Mouse (Mus musculus): ENCODE data around the gene Riox1. TPM values are rescaled to one million over a fixed set of nuclear protein-coding genes. Genes with fewer than 3 reads are reported as not detected.
A peak's percentile ranks its signal among the peaks of the same experiment; 100 is the strongest.

Riox1 gene
- polyA plus RNA-seq (2014; fragmentation: Nextera tagmentation; extraction: Ambion mirVana), result 17.8 and 18.9 TPM in 2 replicates

DNA sequence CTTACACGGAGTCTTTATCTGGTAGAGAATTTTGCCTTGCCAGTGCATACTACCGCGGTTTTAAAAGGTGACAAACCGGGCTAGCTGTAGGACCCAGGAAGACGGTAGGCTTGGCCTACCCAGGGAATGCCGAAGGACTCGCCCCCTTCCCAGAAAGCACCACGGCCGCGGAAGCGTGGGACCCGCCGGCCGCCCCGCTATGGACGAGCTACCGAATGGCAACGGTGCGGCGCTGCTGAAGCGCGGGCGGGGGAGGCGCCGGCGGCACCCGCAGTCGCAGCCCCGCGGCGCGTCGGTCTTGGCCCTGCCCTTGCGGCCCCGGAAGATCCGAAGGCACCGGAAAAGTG is at the start of gene Riox1:
Gene Riox1 (plus strand): TSS at position 116 of the 347 bp plus-strand sequence.
- H3K4me3 ChIP-seq (ENCODE audit: low read depth, low read length), result peak within 1 kb of the TSS; percentile 88
- peak within 1 kb of the TSS; percentile 96 for H3K4me2 ChIP-seq (ENCODE audit: low read depth)
- H3K9me3 ChIP-seq (ENCODE audit: control insufficient read depth, low read length), result no peaks in the 10 kb centered on the region
- no peaks in the 10 kb centered on the region for H3K36me3 ChIP-seq (ENCODE audit: control insufficient read depth, insufficient read depth, low read length)
- H3K4me1 ChIP-seq (ENCODE audit: control insufficient read depth, insufficient read depth, low read length), result peaks cover 10% of the 10 kb centered on the region
- ATAC-seq (ENCODE audit: insufficient read depth, low FRiP score, low TSS enrichment), result peak; percentile 94
- peak within 1 kb of the TSS; percentile 75 for H3K27ac ChIP-seq (ENCODE audit: low read depth, low read length)
- 0% methylated on average over 34 of the region's 37 CpGs for WGBS
- DNase-seq (ENCODE audit: low spot score), result peak; percentile 89
- H3K9ac ChIP-seq (ENCODE audit: low read length), result peak within 1 kb of the TSS; percentile 80
- H3K27me3 ChIP-seq (ENCODE audit: control insufficient read depth, insufficient read depth, low read length), result no peaks in the 10 kb centered on the region

DNA sequence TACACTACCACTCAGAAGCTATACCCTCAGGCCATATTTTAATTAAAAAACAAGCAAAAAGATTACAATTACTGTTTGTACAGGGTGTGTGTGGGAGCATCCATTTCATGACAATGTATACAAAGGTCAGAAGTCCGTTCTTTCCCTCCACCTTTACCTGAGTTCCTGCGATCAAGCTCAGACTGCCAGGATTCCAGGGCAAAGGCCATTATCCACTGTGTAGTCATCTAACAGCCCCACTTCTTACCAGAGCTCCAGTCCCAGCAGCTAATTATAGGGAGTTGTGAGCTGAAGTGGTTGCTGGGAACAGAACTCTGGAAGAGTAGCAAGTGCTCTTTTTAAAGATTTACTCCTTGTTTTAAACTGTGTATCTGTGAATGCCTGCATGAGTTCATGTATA is 40.0 kb upstream of the Riox1 start:
- H3K9ac ChIP-seq (ENCODE audit: low read length), result no peak overlapping the region
- WGBS, result 90% methylated on average over 2 of the region's 2 CpGs
- no peaks in the 10 kb centered on the region for H3K36me3 ChIP-seq (ENCODE audit: control insufficient read depth, insufficient read depth, low read length)
- no peaks in the 10 kb centered on the region for H3K4me1 ChIP-seq (ENCODE audit: control insufficient read depth, insufficient read depth, low read length)
- no peaks in the 10 kb centered on the region for H3K27me3 ChIP-seq (ENCODE audit: control insufficient read depth, insufficient read depth, low read length)
- H3K4me2 ChIP-seq (ENCODE audit: low read depth), result no peak overlapping the region
- no peak for ATAC-seq (ENCODE audit: insufficient read depth, low FRiP score, low TSS enrichment)
- no peak overlapping the region for H3K27ac ChIP-seq (ENCODE audit: low read depth, low read length)
- H3K9me3 ChIP-seq (ENCODE audit: control insufficient read depth, low read length), result no peaks in the 10 kb centered on the region
- H3K4me3 ChIP-seq (ENCODE audit: low read depth, low read length), result no peak overlapping the region
- DNase-seq (ENCODE audit: low spot score), result no peak

GRCm38 (mm10) chr12:83914202-83914740 is 36.1 kb upstream of the Riox1 start:
- Histone ChIP-seq H3K4me3 (ENCODE audit: low read depth, low read length) (no peak overlapping the region), H3K9me3 (ENCODE audit: control insufficient read depth, low read length) (no peaks in the 10 kb centered on the region), H3K27ac (ENCODE audit: low read depth, low read length) (no peak overlapping the region), H3K4me1 (ENCODE audit: control insufficient read depth, insufficient read depth, low read length) (no peaks in the 10 kb centered on the region), H3K9ac (ENCODE audit: low read length) (no peak overlapping the region), H3K27me3 (ENCODE audit: control insufficient read depth, insufficient read depth, low read length) (no peaks in the 10 kb centered on the region), H3K36me3 (ENCODE audit: control insufficient read depth, insufficient read depth, low read length) (no peaks in the 10 kb centered on the region), H3K4me2 (ENCODE audit: low read depth) (no peak overlapping the region)
- 96% methylated on average over 4 of the region's 4 CpGs for WGBS
- ATAC-seq (ENCODE audit: insufficient read depth, low FRiP score, low TSS enrichment) (no peak), DNase-seq (ENCODE audit: low spot score) (no peak)

DNA sequence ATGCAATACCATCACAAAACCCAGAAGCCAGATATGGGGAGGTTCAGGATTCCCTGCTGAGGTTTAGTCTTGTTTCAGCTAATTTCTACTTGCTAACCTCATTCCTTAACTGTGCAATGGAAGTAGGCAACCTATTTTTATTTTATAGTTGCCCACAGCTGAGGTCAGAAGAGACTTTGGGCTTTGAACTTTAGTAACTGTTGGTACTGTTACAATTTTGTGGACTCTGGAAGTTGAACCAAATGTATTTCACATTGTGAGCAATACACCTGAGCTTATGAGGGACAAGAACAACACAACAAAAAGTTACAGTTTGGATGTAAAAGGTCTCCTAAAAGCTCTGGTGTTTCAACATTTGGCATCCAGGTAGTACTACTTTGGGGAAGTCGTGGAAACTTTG is 35.6 kb upstream of the Riox1 start:
- no peaks in the 10 kb centered on the region for H3K9me3 ChIP-seq (ENCODE audit: control insufficient read depth, low read length)
- H3K4me2 ChIP-seq (ENCODE audit: low read depth), result no peak overlapping the region
- WGBS, result 90% methylated on average over 1 of the region's 1 CpGs
- no peaks in the 10 kb centered on the region for H3K4me1 ChIP-seq (ENCODE audit: control insufficient read depth, insufficient read depth, low read length)
- H3K27ac ChIP-seq (ENCODE audit: low read depth, low read length), result no peak overlapping the region
- H3K27me3 ChIP-seq (ENCODE audit: control insufficient read depth, insufficient read depth, low read length), result no peaks in the 10 kb centered on the region
- no peaks in the 10 kb centered on the region for H3K36me3 ChIP-seq (ENCODE audit: control insufficient read depth, insufficient read depth, low read length)
- H3K4me3 ChIP-seq (ENCODE audit: low read depth, low read length), result no peak overlapping the region
- ATAC-seq (ENCODE audit: insufficient read depth, low FRiP score, low TSS enrichment), result no peak
- no peak for DNase-seq (ENCODE audit: low spot score)
- H3K9ac ChIP-seq (ENCODE audit: low read length), result no peak overlapping the region

DNA sequence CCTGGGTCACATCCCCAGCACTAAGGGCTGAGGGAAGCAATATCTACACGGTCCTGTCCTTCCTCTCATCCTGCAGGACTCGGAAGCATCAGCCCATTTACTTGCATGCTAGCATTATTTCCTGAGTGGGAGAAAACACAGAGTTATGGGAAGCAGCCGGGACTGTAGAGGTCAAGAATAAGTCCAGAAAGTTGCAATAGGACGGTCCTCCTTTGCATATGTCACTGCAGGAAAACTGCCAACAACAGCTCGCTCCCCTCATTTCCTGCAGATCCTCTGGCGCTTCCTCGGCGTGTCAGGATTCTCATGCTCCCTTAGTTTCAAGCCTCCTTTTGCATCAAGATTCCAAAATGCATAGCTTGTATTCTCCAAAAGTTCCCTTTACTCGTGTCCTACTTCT is 33.5 kb upstream of the Riox1 start:
- H3K4me2 ChIP-seq (ENCODE audit: low read depth), result no peak overlapping the region
- no peaks in the 10 kb centered on the region for H3K36me3 ChIP-seq (ENCODE audit: control insufficient read depth, insufficient read depth, low read length)
- no peak overlapping the region for H3K9ac ChIP-seq (ENCODE audit: low read length)
- no peak overlapping the region for H3K27ac ChIP-seq (ENCODE audit: low read depth, low read length)
- H3K9me3 ChIP-seq (ENCODE audit: control insufficient read depth, low read length), result no peaks in the 10 kb centered on the region
- ATAC-seq (ENCODE audit: insufficient read depth, low FRiP score, low TSS enrichment), result no peak
- H3K4me3 ChIP-seq (ENCODE audit: low read depth, low read length), result no peak overlapping the region
- DNase-seq (ENCODE audit: low spot score), result no peak
- no peaks in the 10 kb centered on the region for H3K27me3 ChIP-seq (ENCODE audit: control insufficient read depth, insufficient read depth, low read length)
- WGBS, result 83% methylated on average over 9 of the region's 9 CpGs
- no peaks in the 10 kb centered on the region; the same call in 1 of the 2 replicates for H3K4me1 ChIP-seq (ENCODE audit: control insufficient read depth, insufficient read depth, low read length)

DNA sequence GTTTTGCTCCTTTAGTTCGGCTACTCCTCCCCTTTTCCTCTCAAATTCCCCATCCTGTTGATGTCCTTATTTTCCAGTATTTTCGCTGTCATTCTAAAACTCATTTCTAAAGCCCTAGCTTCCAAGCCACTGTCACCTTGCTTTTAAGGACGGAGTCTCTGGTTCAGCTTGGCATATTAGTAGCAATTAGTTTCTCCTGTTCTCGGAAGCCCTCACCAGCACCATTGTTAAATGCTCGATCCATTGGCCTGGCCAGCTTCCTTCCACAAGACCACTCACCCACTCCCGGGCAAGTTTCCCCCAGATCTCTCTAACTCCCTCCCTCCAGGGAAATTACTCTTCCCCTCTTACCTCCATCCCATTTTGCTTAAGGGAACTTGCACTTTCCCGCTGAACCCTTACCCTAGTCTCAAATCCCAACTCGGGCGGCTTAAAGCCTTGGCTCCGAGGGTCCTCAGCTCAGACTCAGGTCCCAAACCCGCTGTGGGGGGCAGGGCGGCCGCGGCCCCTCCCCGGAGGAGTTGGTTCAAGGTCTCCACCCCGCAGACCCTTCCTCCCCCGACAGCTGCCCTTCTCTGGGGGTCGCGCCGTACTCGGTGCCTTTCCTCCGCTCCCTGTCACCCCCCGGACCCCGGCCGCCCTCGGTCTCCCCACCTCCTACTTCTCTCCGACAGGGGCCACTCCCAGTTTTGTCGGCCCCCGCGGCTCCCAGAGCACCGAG is 29.5 kb upstream of the Riox1 start:
- H3K9me3 ChIP-seq (ENCODE audit: control insufficient read depth, low read length), result no peaks in the 10 kb centered on the region
- H3K4me1 ChIP-seq (ENCODE audit: control insufficient read depth, insufficient read depth, low read length), result no peaks in the 10 kb centered on the region; the same call in 1 of the 2 replicates
- no peaks in the 10 kb centered on the region for H3K36me3 ChIP-seq (ENCODE audit: control insufficient read depth, insufficient read depth, low read length)
- peak overlapping the region; percentile 79; the same call in 1 of the 2 replicates for H3K27ac ChIP-seq (ENCODE audit: low read depth, low read length)
- H3K4me2 ChIP-seq (ENCODE audit: low read depth), result peak overlapping the region; percentile 70
- no peak for ATAC-seq (ENCODE audit: insufficient read depth, low FRiP score, low TSS enrichment)
- WGBS, result 2% methylated on average over 29 of the region's 31 CpGs
- H3K9ac ChIP-seq (ENCODE audit: low read length), result peak overlapping the region; percentile 85
- peak; percentile 16 for DNase-seq (ENCODE audit: low spot score)
- no peaks in the 10 kb centered on the region for H3K27me3 ChIP-seq (ENCODE audit: control insufficient read depth, insufficient read depth, low read length)
- peak overlapping the region; percentile 95 for H3K4me3 ChIP-seq (ENCODE audit: low read depth, low read length)

DNA sequence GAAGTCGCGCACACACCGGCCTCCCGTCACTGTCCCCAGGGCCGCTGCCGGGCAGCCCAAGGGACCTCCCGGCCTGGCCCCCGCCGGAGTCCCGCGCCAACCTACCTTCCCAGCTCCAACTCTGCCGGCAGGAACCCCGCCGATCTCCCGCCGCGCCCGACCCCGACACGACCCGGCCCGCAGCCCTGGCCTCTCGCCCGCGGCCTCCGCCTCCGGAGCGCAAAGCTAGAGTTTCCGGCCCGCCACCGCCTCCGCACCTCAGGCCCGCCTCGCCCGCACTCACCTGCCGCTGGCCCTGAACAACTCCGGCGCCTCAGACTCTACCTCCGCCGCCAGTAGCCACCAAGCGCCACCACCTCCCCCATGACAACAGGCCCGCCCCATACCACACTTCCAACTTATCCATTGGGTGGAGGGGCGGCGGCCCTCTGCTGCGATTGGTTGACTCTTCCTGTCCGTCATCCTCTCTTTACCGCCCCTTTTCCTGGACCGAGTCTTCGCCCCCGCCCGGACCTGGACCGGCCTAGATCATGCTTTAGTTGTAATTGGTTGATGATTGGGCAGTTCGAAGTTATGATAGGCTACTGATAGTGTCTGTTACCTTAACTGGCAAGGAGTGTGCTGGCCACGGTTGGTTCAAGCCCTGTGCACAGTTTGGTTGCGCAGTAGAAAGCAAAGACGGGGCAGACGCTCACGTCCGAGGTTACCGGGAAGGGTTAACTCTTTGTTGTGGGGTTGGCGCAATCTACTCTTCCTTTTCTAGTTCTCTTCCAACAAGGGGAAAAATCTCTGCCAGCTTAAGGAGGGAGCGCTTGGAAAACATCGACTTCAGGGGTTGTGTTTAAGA is 28.6 kb upstream of the Riox1 start, which contains the start of gene Numb:
Gene Numb (minus strand): TSS at position 400 of the 847 bp plus-strand sequence.
- no peaks in the 10 kb centered on the region for H3K36me3 ChIP-seq (ENCODE audit: control insufficient read depth, insufficient read depth, low read length)
- H3K9me3 ChIP-seq (ENCODE audit: control insufficient read depth, low read length), result no peaks in the 10 kb centered on the region
- no peaks in the 10 kb centered on the region for H3K27me3 ChIP-seq (ENCODE audit: control insufficient read depth, insufficient read depth, low read length)
- H3K4me3 ChIP-seq (ENCODE audit: low read depth, low read length), result peak within 1 kb of the TSS; percentile 95
- under 1% methylated on average over 48 of the region's 63 CpGs for WGBS
- H3K4me2 ChIP-seq (ENCODE audit: low read depth), result peak within 1 kb of the TSS; percentile 70
- no peaks in the 10 kb centered on the region; the same call in 1 of the 2 replicates for H3K4me1 ChIP-seq (ENCODE audit: control insufficient read depth, insufficient read depth, low read length)
- peak within 1 kb of the TSS; percentile 79 for H3K27ac ChIP-seq (ENCODE audit: low read depth, low read length)
- DNase-seq (ENCODE audit: low spot score) (peak; percentile 98), ATAC-seq (ENCODE audit: insufficient read depth, low FRiP score, low TSS enrichment) (peak; percentile 100)
- peak within 1 kb of the TSS; percentile 85 for H3K9ac ChIP-seq (ENCODE audit: low read length)

DNA sequence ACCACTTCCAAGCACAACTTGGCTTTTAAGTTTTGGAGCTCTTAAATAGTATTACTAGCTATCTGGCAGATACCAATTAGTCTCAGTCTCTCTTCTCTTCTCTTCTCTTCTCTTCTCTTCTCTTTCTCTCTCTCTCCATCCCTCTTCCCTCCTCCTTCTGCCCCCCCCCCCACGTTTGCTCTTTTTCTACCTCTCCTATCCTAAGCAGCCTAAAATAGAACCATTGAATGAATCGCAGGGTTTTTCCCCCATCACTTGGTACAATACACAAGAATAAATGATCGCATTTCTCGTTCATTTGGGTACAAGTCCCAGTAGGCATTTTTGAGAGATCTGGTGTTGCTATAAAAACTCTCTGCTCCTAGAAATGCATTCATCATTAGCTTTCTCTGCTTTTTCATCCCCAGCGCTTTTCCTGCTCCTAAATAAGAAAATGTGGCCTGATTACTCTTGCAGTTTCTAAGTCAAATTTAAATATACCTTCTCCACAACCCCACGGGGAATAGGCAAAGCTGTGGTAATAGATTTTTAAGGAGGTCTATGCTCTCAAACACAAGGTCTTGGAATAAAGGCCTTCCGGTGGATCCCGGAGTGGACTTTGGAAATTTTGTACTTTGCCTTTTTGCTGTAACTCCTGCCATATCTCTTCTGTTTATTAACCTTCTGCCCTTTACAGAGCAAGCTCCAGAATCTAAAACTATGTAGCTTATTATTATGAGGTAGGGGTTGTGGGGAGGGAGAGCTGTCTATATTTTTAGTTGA is 27.5 kb upstream of the Riox1 start:
- peak overlapping the region; percentile 60 for H3K4me2 ChIP-seq (ENCODE audit: low read depth)
- DNase-seq (ENCODE audit: low spot score), result no peak
- 48% methylated on average over 8 of the region's 8 CpGs for WGBS
- H3K27ac ChIP-seq (ENCODE audit: low read depth, low read length), result no peak overlapping the region
- H3K9me3 ChIP-seq (ENCODE audit: control insufficient read depth, low read length), result no peaks in the 10 kb centered on the region
- no peaks in the 10 kb centered on the region for H3K27me3 ChIP-seq (ENCODE audit: control insufficient read depth, insufficient read depth, low read length)
- H3K36me3 ChIP-seq (ENCODE audit: control insufficient read depth, insufficient read depth, low read length), result no peaks in the 10 kb centered on the region
- peak overlapping the region; percentile 59 for H3K9ac ChIP-seq (ENCODE audit: low read length)
- ATAC-seq (ENCODE audit: insufficient read depth, low FRiP score, low TSS enrichment), result no peak
- H3K4me3 ChIP-seq (ENCODE audit: low read depth, low read length), result peak overlapping the region; percentile 95
- no peaks in the 10 kb centered on the region; the same call in 1 of the 2 replicates for H3K4me1 ChIP-seq (ENCODE audit: control insufficient read depth, insufficient read depth, low read length)

All from neural tube, embryonic 11.5 days (tissue).